Mouse (Mus musculus) layer of hippocampus, adult 2 months (tissue): ENCODE data around the gene Fbxl3. TPM values are rescaled to one million over a fixed set of nuclear protein-coding genes. Genes with fewer than 3 reads are reported as not detected.

Experiments
- DNase-seq, 2 experiments: peaks; one replicate each; pipeline ENCODE4 v3.0.0; 2022; ENCODE audit warnings: low spot score in 2 of 2
- H3K27ac ChIP-seq: fragments of 200-600 bp; 2 replicates; pipeline ENCODE4 v1.8.1; 2022
- H3K4me3 ChIP-seq: fragments of 200-600 bp; 2 replicates; pipeline ENCODE4 v1.8.1; 2022; ENCODE audit warnings: mild to moderate bottlenecking
- CTCF ChIP-seq: fragments of 200-600 bp; conservative IDR thresholded peaks from 2 replicates; pipeline ENCODE4 v1.8.1; 2022; ENCODE audit warnings: antibody characterized with exemption, mild to moderate bottlenecking, moderate library complexity
- total RNA-seq, 2 experiments: library from RNA; stranded (reverse); gene quantifications; 2 replicates each; pipeline ENCODE4 v1.2.3; 2021

Gene Fbxl3
- total RNA-seq, 2 experiments from 2014 or later, result 101 to 102 TPM

DNA sequence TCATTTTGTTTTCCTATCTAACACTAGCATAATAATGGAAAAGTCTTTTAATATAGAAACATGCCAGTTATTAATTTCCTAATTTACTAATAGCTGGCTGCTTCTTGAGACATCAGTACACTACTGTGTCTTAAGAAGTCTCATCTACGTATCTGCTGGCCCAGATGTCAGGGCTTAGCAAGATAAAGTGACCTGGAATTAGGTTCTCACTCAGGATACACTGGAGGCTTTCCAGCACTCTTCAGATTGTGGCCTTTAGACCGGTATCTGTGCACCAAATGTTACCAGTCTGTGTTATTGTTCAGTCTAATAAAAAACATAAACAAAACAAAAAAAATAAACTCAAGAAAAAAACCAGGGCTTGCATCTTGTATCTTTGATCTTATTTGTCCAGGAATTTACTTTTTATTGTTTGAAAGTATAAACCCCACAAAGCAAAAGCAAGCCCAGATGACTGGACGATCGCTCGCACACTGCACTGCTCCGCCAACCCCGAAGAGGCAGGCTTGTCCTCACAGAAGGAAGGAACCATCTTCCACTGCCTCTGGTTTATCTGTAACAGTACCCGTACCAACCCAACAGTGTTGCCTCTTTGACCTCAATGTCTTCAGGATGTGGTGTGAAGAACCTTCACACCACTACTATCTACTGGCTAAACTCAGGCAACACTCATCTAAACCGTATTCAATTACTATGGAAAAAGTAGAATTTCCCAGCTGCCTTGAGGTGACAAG is 21.9 kb downstream of the Fbxl3 start:
- DNase-seq, result no peak
- Histone ChIP-seq H3K4me3 (no peak overlapping the region), H3K27ac (no peak overlapping the region)
- no peak for TF ChIP-seq CTCF

DNA sequence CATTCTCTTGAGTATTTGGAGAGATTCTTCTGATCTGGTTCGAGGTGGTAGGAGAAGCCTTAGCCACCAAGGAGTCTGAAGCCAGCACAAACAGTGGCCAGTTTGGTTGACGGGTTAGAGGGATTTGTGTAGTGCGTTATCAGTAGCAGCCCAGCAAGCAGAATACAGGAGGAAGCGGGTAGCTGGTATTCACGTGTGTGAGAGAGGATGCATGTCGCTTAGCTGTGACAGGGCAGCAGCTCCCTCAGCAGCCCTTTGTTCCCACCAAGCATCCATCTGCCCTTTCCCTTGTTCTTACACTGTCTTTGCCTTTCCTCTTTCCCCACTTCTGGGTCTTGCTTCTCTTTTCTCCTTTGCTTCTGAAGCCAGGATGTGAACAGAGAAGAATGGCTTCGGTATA is 24.2 kb downstream of the Fbxl3 start:
- no peak for TF ChIP-seq CTCF
- no peak for DNase-seq
- no peak overlapping the region for H3K4me3 ChIP-seq
- H3K27ac ChIP-seq, result no peak overlapping the region

DNA sequence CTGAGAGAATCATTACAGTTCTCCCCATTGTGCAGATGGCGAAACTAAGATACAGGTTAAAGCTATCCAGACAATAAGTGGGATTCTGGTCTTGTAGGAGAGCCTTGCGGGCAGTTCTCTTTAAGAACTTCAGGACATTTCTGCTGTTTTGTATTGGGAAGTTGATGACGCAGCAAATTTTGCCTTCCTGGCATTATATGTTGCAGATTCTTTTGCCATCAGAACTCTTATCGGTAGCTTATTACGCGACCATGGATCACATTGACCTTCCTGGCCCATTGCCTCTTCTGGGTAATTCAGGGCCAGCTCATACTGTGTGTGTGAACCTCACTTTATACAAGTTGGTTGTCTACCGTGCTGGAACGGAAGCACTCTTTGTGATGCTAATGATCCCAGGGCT is 25.5 kb downstream of the Fbxl3 start:
- no peak overlapping the region for H3K4me3 ChIP-seq
- DNase-seq, result no peak
- no peak overlapping the region for H3K27ac ChIP-seq
- no peak for TF ChIP-seq CTCF

- DNase-seq, result no peak
- H3K27ac ChIP-seq, result no peak overlapping the region
- no peak overlapping the region for H3K4me3 ChIP-seq
- no peak for TF ChIP-seq CTCF
These were observed 26.6 kb downstream of the Fbxl3 start for GRCm38 (mm10) chr14:103072731-103073130.

- H3K4me3 ChIP-seq, result no peak overlapping the region; the same call in 1 of the 2 replicates
- no peak overlapping the region for H3K27ac ChIP-seq
- no peak for TF ChIP-seq CTCF
- DNase-seq, result no peak
These were observed 27.9 kb downstream of the Fbxl3 start for GRCm38 (mm10) chr14:103071471-103071870.

DNA sequence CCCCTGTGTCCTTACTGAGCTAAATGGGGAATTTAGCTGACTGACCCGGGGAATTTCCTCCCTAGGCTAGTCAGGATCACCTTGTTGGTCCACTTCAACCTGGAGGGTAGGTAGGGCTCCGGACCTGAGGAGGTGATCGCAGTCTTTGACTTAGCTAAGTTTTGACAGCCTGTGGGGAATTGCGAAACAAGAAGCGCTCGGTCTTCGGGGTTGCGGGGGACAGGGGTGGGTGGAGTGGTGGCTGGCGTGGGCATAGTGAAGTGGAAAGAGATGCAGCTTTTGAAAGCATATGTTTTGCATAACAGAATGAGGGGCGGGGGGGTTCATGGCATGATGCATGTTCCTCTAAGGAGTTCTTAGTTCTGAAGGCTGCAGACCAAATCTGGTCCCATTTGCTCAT is 28.6 kb downstream of the Fbxl3 start:
- H3K27ac ChIP-seq, result peak overlapping the region; percentile 92
- TF ChIP-seq CTCF, result no peak
- no peak for DNase-seq

DNA sequence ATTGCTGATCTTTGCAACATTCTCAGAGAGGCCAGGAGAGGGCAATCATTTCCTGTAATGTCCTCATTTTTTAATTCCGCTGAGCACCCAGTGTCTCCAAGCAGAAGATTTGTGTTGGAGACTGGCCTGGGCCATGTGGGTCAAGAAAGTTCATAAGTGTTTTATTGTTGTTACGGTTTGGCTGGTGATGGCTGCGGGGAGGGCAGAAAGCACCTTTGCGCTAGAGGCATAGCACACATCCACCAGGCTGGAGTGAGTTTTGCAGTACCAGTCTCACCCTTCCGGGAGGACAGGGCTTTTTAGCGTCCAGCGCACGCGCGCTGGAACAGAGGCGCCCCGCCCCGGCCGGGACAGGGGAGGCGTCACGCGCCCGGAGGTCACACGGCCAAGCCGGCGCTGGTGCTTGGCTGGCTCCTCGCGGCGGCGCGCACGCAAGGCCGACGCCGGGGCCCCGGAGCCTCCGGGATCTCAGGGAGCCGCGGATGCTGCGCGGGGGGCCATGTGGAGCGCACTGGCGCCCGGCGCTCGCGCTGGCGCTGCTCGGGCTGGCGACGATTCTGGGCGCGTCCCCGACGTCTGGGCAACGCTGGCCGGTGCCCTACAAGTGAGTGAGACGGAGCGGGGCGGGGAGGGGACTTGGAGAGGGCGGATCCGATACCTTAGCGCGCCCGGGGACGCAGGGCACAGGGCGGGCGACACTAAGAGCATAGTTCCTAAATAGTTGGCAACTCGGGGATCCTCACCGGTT is 29.3 kb downstream of the Fbxl3 start, which contains the start of gene Cln5:
Gene Cln5, plus strand, starts transcription at position 353 of the 748 bp plus-strand sequence.
- peak within 1 kb of the TSS; percentile 92 for H3K27ac ChIP-seq
- DNase-seq, result peak; percentile 89 to 92
- peak; percentile 71 for TF ChIP-seq CTCF
- peak within 1 kb of the TSS; percentile 82 for H3K4me3 ChIP-seq

More for the DNA sequence above, 28.6 kb downstream of the Fbxl3 start:
- peak overlapping the region; percentile 82 for H3K4me3 ChIP-seq

GRCm38 (mm10) chr14:103069465-103069863 is 29.9 kb downstream of the Fbxl3 start:
- TF ChIP-seq CTCF, result no peak
- DNase-seq, result no peak
- Histone ChIP-seq H3K27ac (peak overlapping the region; percentile 92), H3K4me3 (peak overlapping the region; percentile 82)

DNA sequence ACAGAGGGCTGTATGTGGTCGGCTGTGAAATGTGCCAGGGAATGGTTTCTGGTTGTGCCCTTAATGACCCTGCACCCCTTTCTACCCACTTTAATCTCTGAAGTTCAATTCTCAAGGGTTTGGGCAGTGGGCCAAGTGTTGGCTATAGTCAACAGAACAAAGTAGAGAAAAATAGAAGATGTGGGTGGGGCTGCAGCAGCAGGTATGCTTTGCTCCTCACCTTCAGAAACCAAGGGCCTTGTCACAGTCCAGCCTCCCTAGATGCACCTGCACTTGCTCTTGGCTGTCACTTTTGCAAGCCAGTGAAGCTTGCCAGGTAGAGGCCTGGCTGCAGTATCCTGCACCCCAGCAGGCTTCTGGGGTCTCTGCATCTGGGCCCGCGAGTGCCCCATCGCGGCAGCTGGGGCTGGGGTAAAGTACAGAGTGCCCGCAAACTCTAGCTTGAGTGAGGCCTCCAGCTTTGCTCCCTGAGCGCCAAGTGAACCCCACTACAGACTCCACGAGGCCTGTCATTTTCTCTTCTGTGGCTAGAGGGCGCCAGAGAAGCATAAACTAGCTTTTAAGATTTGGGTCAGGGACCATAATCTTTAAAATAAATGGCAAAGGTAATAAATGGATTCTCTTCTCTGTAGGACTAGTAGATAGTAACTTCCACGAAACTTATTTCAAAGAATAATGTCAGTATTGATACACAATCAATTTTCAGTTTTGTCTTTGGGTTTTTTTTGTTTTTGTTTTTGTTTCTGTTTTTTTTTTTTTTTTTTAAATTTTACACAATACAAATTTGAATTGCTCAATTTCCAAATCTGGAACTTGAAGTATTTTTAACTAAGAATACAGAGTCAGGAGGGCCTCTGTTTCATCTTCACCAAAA is 33.8 kb downstream of the Fbxl3 start:
- peak; percentile 91 for TF ChIP-seq CTCF
- no peak overlapping the region for H3K27ac ChIP-seq
- DNase-seq, result peak; percentile 65 to 87
- H3K4me3 ChIP-seq, result no peak overlapping the region

- DNase-seq, result no peak
- H3K4me3 ChIP-seq, result no peak overlapping the region
- TF ChIP-seq CTCF, result peak; percentile 32; the same call in 1 of the 2 replicates
- no peak overlapping the region for H3K27ac ChIP-seq
These were observed 39.9 kb downstream of the Fbxl3 start for GRCm38 (mm10) chr14:103059495-103059894.

DNA sequence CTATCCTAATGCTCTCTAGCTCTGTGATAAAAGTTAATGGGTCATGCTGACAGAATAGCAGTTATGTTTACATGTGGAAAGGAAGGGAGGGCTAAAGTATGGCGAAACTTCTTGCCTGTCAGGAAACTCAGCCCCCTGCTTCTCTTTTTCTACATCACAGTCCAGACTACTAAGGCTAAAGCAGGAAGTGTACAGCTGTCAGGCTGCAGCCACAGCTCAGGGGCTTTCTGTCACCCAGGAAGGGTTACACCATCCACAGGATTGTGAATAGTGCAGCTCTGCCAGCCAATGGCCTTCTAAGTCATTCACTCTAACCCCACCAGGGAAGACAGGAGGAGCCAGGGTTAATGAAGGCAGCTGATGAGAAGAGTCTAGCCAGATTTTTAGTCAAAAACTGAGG is 40.4 kb downstream of the Fbxl3 start:
- TF ChIP-seq CTCF, result no peak
- Histone ChIP-seq H3K27ac (no peak overlapping the region), H3K4me3 (no peak overlapping the region)
- DNase-seq, result no peak

DNA sequence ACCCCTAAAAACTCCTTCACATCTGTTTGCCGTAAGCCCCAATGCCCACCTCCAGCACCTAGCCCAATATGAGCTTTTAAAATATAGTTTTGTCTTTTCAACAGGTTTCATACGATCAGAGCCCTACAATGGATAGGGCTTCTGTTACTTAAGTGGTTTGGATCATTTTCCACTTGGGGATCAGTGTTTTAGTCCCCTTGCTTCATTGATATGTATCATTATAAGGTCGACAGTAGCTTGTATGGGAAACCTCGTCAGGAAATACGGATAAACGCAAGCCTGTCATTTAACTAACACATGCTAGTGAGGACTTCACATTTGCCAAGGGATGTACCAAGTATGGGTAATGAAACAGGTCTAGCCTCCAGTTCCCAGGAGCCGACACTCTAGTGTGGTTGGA is 42.8 kb downstream of the Fbxl3 start:
- Histone ChIP-seq H3K4me3 (no peak overlapping the region), H3K27ac (no peak overlapping the region)
- no peak for TF ChIP-seq CTCF
- no peak for DNase-seq

GRCm38 (mm10) chr14:103054731-103055130 is 44.6 kb downstream of the Fbxl3 start:
- no peak for TF ChIP-seq CTCF
- H3K27ac ChIP-seq, result no peak overlapping the region
- no peak overlapping the region for H3K4me3 ChIP-seq
- no peak for DNase-seq
